Mouse (Mus musculus) olfactory bulb, adult 2 months (tissue): ENCODE data around the gene Lipn.

Experiments used
- CTCF ChIP-seq: fragments of 200-500 bp; IDR thresholded peaks from 2 replicates; pipeline ENCODE4 v1.5.1; 2012; ENCODE audit warnings: low read depth, mild to moderate bottlenecking, low read length, moderate library complexity; ENCODE audit not compliant: insufficient read depth
- POLR2A ChIP-seq: fragments of 200-500 bp; IDR thresholded peaks from 2 replicates; pipeline ENCODE4 v1.6.1; 2012; ENCODE audit warnings: mild to moderate bottlenecking, low read depth, low read length, moderate library complexity; ENCODE audit not compliant: insufficient read depth

- no peak for TF ChIP-seq CTCF
- no peak for TF ChIP-seq POLR2A
Measured at GRCm38 (mm10) chr19:34039731-34040130, 27.4 kb upstream of the Lipn start.
